Mouse (Mus musculus): Measurements from ENCODE around the gene Lsm11. TPM values are rescaled to one million over a fixed set of nuclear protein-coding genes. Genes with fewer than 3 reads are reported as not detected.
"Not testable (repeated sequence)": the region's sequence is repeated elsewhere in the genome, so short reads cannot be mapped to it uniquely, and the experiment has no call there.

Gene Lsm11
- polyA plus RNA-seq, 1 experiment = 4.0 TPM

DNA sequence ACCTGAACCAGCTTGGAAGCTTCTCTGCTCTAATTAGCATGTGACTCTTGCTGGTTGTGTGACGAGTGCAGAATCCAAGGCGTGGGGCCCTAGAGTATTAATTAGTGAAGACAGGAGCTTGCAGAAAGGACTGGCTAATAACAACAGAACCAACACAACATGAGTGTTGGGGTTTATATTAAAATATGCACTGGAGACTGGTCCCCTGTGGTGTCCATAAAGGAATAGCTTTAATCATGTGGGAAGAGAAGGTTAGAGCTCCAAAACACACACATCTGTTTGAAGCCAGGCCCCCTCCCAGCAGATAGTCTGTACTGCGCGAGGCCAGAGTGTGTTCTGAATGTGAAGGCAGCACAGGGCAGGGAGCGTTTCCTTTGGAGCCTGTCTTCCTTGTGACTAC is 58.1 kb downstream of the Lsm11 start:
- H3K27ac ChIP-seq (ENCODE audit: insufficient read depth, low read depth, low read length) = no peak overlapping the region
- TF ChIP-seq CTCF (IDR thresholded peaks at IDR 0.05; ENCODE audit: low read depth, low read length) (no peak), POLR2A (IDR thresholded peaks at IDR 0.05; ENCODE audit: borderline replicate concordance, low read depth, low read length) (no peak)
- peaks cover 13% of the 10 kb centered on the region for H3K4me1 ChIP-seq (ENCODE audit: control insufficient read depth, insufficient read depth, low read length)
- H3K4me3 ChIP-seq (ENCODE audit: insufficient read depth, low read length) = no peak overlapping the region

DNA sequence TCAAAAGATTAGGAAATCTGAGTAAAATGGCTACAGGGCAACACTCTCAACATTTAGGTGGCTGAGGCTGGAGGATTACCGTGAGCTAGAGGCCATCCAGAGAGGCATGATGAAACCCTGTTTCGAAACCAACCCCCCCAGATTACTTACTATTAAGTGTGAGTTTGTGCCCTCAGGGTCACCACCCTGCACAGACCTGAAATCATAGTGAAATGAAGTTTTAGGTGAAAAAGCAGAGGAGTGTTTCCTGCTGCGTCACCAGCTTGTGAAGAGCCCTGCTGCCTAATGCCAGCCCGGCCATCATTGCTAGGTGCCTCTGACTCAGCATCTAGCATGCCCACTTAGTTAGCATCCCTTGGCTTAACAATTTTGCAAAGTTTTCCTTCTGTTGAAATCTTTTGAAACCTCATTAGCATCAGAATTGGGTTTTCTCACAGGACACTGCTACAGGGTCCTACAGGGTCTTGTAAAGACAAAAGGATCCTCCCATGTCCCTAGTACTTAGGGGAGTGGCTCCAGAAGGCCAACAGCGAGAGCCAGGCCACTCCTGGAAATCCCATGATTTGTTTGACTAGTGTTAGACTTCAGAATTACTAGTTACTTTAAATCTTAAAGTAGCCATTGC is 59.0 kb downstream of the Lsm11 start:
- peaks cover 16% of the 10 kb centered on the region for H3K4me1 ChIP-seq (ENCODE audit: control insufficient read depth, insufficient read depth, low read length)
- TF ChIP-seq POLR2A (IDR thresholded peaks at IDR 0.05; ENCODE audit: borderline replicate concordance, low read depth, low read length) = no peak
- no peak for TF ChIP-seq CTCF (IDR thresholded peaks at IDR 0.05; ENCODE audit: low read depth, low read length)
- H3K4me3 ChIP-seq (ENCODE audit: insufficient read depth, low read length) = no peak overlapping the region
- no peak overlapping the region for H3K27ac ChIP-seq (ENCODE audit: insufficient read depth, low read depth, low read length)

DNA sequence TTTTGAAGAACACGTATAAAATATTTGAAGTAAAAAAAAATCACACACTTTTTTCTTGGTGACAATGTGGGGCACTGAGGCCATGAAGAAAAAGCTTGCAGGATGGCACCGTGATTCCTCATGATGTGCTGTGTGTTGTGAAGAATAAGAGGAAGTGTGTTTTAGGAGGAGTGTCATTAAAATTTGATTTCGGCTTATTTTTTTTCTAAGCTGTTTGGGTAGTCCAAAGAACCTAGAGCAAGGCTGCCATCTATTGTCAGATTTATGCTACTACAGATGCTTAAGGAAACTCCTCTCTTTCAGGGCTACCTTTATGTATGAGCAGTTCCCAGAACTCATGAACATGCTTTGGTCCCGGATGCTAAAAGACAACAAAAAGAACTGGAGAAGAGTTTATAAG is 60.7 kb downstream of the Lsm11 start:
- Histone ChIP-seq H3K27ac (ENCODE audit: insufficient read depth, low read depth, low read length) (no peak overlapping the region), H3K4me1 (ENCODE audit: control insufficient read depth, insufficient read depth, low read length) (peaks cover 21% of the 10 kb centered on the region), H3K4me3 (ENCODE audit: insufficient read depth, low read length) (no peak overlapping the region)
- TF ChIP-seq CTCF (IDR thresholded peaks at IDR 0.05; ENCODE audit: low read depth, low read length) = no peak
- no peak for TF ChIP-seq POLR2A (IDR thresholded peaks at IDR 0.05; ENCODE audit: borderline replicate concordance, low read depth, low read length)

DNA sequence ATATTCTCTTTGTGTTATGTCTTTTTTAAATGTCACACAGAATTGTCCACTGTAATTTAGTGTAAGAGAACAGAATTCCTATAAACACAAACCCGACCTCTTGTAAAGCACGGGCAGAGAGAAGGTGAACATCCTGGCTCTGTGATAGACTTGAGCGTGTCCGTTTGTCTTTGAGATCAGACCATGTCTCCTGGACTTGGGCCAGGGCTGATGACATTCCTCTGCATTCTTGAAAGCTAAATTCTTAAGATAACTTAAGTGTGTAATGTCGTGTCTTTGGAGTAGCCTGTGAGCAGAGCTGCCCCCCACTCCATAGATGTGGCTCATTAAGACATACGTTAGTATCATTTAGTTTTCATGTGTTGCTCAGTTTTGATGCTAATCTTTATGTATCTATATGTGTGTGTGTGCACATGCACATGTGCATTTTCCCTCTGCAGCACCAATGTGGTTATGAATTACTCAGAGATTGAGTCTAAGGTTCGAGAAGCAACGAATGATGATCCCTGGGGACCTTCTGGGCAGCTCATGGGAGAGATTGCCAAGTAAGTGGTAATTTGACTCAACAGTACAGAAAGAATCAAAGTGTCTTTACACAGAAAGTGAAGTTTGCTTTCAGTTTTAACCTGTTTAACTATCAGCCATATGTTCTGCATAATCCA is 61.3 kb downstream of the Lsm11 start:
- Histone ChIP-seq H3K27ac (ENCODE audit: insufficient read depth, low read depth, low read length) (no peak overlapping the region), H3K4me3 (ENCODE audit: insufficient read depth, low read length) (no peak overlapping the region), H3K4me1 (ENCODE audit: control insufficient read depth, insufficient read depth, low read length) (peaks cover 21% of the 10 kb centered on the region)
- TF ChIP-seq CTCF (IDR thresholded peaks at IDR 0.05; ENCODE audit: low read depth, low read length) = no peak
- no peak for TF ChIP-seq POLR2A (IDR thresholded peaks at IDR 0.05; ENCODE audit: borderline replicate concordance, low read depth, low read length)

DNA sequence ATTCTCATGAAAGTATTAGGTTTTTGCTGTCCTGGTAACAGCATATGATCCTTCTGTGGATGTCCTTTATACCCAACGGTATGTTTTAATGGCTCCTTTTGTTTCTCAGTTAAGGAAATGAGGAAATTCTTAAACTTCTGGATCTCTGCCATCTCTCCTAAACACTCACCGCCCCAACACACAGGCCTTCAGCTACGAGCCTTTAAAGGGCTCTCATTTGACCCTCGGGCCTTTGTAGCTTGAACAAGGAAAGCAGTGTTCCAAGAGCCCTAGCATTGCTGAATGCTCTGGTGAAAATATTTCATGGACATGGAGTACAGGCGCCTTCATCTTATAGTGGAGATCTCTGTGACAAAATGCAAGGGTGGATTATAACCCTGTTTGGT is 63.1 kb downstream of the Lsm11 start:
- no peak overlapping the region for H3K27ac ChIP-seq (ENCODE audit: insufficient read depth, low read depth, low read length)
- H3K4me3 ChIP-seq (ENCODE audit: insufficient read depth, low read length) = no peak overlapping the region
- peaks cover 21% of the 10 kb centered on the region for H3K4me1 ChIP-seq (ENCODE audit: control insufficient read depth, insufficient read depth, low read length)
- TF ChIP-seq POLR2A (IDR thresholded peaks at IDR 0.05; ENCODE audit: borderline replicate concordance, low read depth, low read length) (no peak), CTCF (IDR thresholded peaks at IDR 0.05; ENCODE audit: low read depth, low read length) (no peak)

DNA sequence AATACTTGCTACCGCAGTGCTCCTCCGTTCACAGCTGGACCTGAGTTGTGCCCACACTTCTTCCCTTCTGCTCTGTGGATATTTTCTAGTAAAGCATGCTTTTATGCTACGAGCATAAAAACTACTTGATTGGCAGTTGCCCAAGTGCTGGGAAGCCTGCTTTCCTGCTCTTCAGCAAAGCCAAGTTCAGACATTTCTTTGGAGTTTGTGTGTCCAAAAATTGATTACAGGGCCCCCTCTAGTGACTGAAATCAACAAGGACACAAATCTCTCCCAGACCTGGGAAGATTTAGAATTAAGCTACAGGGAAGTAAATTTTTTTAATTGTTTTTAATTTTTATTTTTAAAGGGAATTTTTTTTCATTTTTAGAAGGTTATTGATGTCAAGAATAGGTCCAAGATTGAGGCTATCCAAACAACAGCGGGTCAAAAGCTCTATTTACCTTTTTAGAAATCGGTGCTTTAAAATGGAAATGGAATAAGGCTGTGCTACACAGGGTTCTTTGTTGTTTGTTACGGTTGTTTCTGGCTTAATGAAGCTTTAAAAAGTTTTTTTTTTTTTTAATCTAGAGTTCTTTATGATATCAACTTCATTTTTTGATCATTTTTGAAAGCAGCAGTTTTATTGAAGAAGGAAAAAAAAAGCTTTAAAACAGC is 63.6 kb downstream of the Lsm11 start:
- no peak for TF ChIP-seq CTCF (IDR thresholded peaks at IDR 0.05; ENCODE audit: low read depth, low read length)
- no peak for TF ChIP-seq POLR2A (IDR thresholded peaks at IDR 0.05; ENCODE audit: borderline replicate concordance, low read depth, low read length)
- Histone ChIP-seq H3K4me3 (ENCODE audit: insufficient read depth, low read length) (no peak overlapping the region), H3K4me1 (ENCODE audit: control insufficient read depth, insufficient read depth, low read length) (peaks cover 21% of the 10 kb centered on the region), H3K27ac (ENCODE audit: insufficient read depth, low read depth, low read length) (no peak overlapping the region)

DNA sequence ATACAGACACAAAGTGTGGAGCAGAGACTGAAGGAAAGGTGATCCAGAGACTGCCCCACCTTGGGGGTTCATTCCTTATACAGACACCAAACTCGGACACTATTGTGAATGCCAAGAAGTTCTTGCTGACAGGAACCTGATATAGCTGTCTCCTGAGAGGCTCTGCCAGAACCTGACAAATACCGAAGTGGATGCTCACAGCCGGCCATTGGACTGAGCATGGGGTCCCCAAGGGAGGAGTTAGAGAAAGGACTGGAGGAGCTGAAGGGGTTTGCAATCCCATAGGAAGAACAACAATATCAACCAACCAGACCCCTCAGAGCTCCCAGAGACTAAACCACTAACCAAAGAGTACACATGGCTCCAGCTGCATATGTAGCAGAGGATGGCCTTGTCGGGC is 65.4 kb downstream of the Lsm11 start:
- H3K4me3 ChIP-seq (ENCODE audit: insufficient read depth, low read length); H3K27ac ChIP-seq (ENCODE audit: insufficient read depth, low read depth, low read length): not testable (repeated sequence)
- peaks cover 21% of the 10 kb centered on the region for H3K4me1 ChIP-seq (ENCODE audit: control insufficient read depth, insufficient read depth, low read length)

Other genes with a start within 250 kb of the Lsm11 start
- gene Clint1, start 92.9 kb downstream of the Lsm11 start, polyA plus RNA-seq (2012; ENCODE audit: insufficient read depth, insufficient read length, missing spikeins) = 62.9 and 67.7 TPM in 2 replicates
- 6.2 and 8.6 TPM in 2 replicates for gene Thg1l, start 10.6 kb upstream of the Lsm11 start, polyA plus RNA-seq (2012; ENCODE audit: insufficient read depth, insufficient read length, missing spikeins)
- not detected in 2 replicates for gene Sox30, start 35.4 kb upstream of the Lsm11 start, polyA plus RNA-seq (2012; ENCODE audit: insufficient read depth, insufficient read length, missing spikeins)
- 46.6 and 58.9 TPM in 2 replicates for gene Gm12166, start 107.4 kb upstream of the Lsm11 start, polyA plus RNA-seq (2012; ENCODE audit: insufficient read depth, insufficient read length, missing spikeins)
- gene Adam19, start 111.1 kb upstream of the Lsm11 start, polyA plus RNA-seq (2012; ENCODE audit: insufficient read depth, insufficient read length, missing spikeins) = 15.6 and 19.0 TPM in 2 replicates
- not detected in 2 replicates for gene Nipal4, start 221.6 kb upstream of the Lsm11 start, polyA plus RNA-seq (2012; ENCODE audit: insufficient read depth, insufficient read length, missing spikeins)

Data from bone marrow macrophage, adult 2 months (primary cell).